ENCODE assay signal across 10 mouse cellular contexts in genomic region chr1:156184158-156184571, GRCm38 (mm10). TPM values are rescaled to one million over a fixed set of nuclear protein-coding genes. Genes with fewer than 3 reads are reported as not detected.
DNase-seq lines count a peak whose midpoint lies in the region; ATAC-seq and TF ChIP-seq lines count a peak whose summit lies in the region.
"Had no signal": no experiment of that assay in that cellular context is flagged by ENCODE, and none has a peak within 500 bp of the region (broad histone marks: within the 10 kb centered on the region; RNA-seq: fewer than 3 reads in every experiment).

No protein-coding gene starts in this region.

- 24% methylated on average over 11 of the region's 11 CpGs for WGBS in forebrain, embryonic 14.5 days
- 19% methylated on average over 11 of the region's 11 CpGs for WGBS in neural tube, embryonic 13.5 days

- no peak overlapping the region for H3K9ac ChIP-seq in forebrain, embryonic 14.5 days (ENCODE audit: low read length)
- H3K9ac ChIP-seq in neural tube, embryonic 13.5 days, result no peak overlapping the region
- H3K9ac ChIP-seq: embryonic facial prominence, embryonic 12.5 days had no signal

- H3K27ac ChIP-seq in left cerebral cortex, adult 2 months, result peak overlapping the region; percentile 1; the same call in 1 of the 2 replicates
- no peak overlapping the region for H3K27ac ChIP-seq in forebrain, embryonic 14.5 days (ENCODE audit: low read depth, low read length)
- H3K27ac ChIP-seq in neural tube, embryonic 13.5 days (replicated peaks), result peak overlapping the region; percentile 25
- H3K27ac ChIP-seq: embryonic facial prominence, embryonic 12.5 days; macrophage had no signal

- no peaks in the 10 kb centered on the region for H3K27me3 ChIP-seq in forebrain, embryonic 14.5 days (replicated peaks; ENCODE audit: control insufficient read depth, insufficient read depth, low read length)
- H3K27me3 ChIP-seq in neural tube, embryonic 13.5 days, result no peaks in the 10 kb centered on the region
- H3K27me3 ChIP-seq: embryonic facial prominence, embryonic 12.5 days had no signal

- no peak overlapping the region for H3K4me3 ChIP-seq in left cerebral cortex, adult 2 months
- H3K4me3 ChIP-seq in forebrain, embryonic 14.5 days (ENCODE audit: low read depth, low read length), result no peak overlapping the region
- H3K4me3 ChIP-seq in neural tube, embryonic 13.5 days, result no peak overlapping the region
- H3K4me3 ChIP-seq: embryonic facial prominence, embryonic 12.5 days had no signal

- no peaks in the 10 kb centered on the region for H3K9me3 ChIP-seq in forebrain, embryonic 14.5 days (replicated peaks; ENCODE audit: control insufficient read depth, low read length)
- 0 out of 2 replicates have a peak, but pooled peaks cover 6% of the 10 kb centered on the region for H3K9me3 ChIP-seq in neural tube, embryonic 13.5 days
- H3K9me3 ChIP-seq: embryonic facial prominence, embryonic 12.5 days had no signal

- no peak for DNase-seq in left cerebral cortex, adult 2 months (ENCODE audit: extremely low spot score in 1 of 2, low spot score in 2 of 2)
- DNase-seq in left cerebral cortex, postnatal 10 days (ENCODE audit: extremely low spot score in 1 of 2, low spot score in 2 of 2), result no peak
- peak; percentile 43 for DNase-seq in forebrain, embryonic 14.5 days (ENCODE audit: low spot score)
- peak; percentile 60 to 78 for DNase-seq in kidney, postnatal 25 days
- no peak for DNase-seq in ovary, adult 18-20 months (ENCODE audit: low spot score)
- no peak for DNase-seq in cerebellum, adult 11 months
- no peak for DNase-seq in thymus, postnatal 0 days (ENCODE audit: low spot score)

- H3K4me1 ChIP-seq in forebrain, embryonic 14.5 days (ENCODE audit: control insufficient read depth, insufficient read depth, low read length), result peaks cover 23% of the 10 kb centered on the region
- peaks cover 35% of the 10 kb centered on the region for H3K4me1 ChIP-seq in neural tube, embryonic 13.5 days (replicated peaks)

- TF ChIP-seq CTCF in left cerebral cortex, adult 2 months (IDR thresholded peaks at IDR 0.05), result no peak

- no peak; the same call in 1 of the 2 replicates for ATAC-seq in forebrain, embryonic 14.5 days
- 0 out of 2 replicates have a peak, but pooled peaks have one; percentile 47 for ATAC-seq in neural tube, embryonic 13.5 days (ENCODE audit: low read depth)

- H3K36me3 ChIP-seq in forebrain, embryonic 14.5 days (ENCODE audit: control insufficient read depth, insufficient read depth, low read length), result no peaks in the 10 kb centered on the region
- no peaks in the 10 kb centered on the region for H3K36me3 ChIP-seq in neural tube, embryonic 13.5 days
- H3K36me3 ChIP-seq: embryonic facial prominence, embryonic 12.5 days had no signal

- H3K4me2 ChIP-seq in forebrain, embryonic 14.5 days (ENCODE audit: low read length), result no peak overlapping the region; the same call in 1 of the 2 replicates
- H3K4me2 ChIP-seq in neural tube, embryonic 13.5 days, result no peak overlapping the region
- H3K4me2 ChIP-seq: embryonic facial prominence, embryonic 12.5 days had no signal

- intact Hi-C loops in left cerebral cortex, adult 2 months (cut with DNase I), result no loop called here
- intact Hi-C loops in left cerebral cortex, postnatal 10 days (cut with DNase I), result no loop called here

RNA-seq across cellular contexts. Expression of gene Fam163a, which starts 20.7 kb away (rescaled TPM):
- 1 to 10 TPM; 8.0 to 8.4 TPM for total RNA-seq in left cerebral cortex, adult 2 months (2021)
- total RNA-seq in left cerebral cortex, postnatal 10 days (2021), result 10 to 100 TPM; 10.5 to 11.6 TPM
- polyA plus RNA-seq in forebrain, embryonic 14.5 days (2014; fragmentation: Nextera tagmentation; extraction: Ambion mirVana), result 1.8 TPM in 2 replicates
- 6.2 and 7.2 TPM in 2 replicates for polyA plus RNA-seq in neural tube, embryonic 13.5 days (2015; fragmentation: Nextera tagmentation; extraction: Ambion mirVana)
- 0.31 and 0.33 TPM in 2 replicates for polyA plus RNA-seq in thymus, postnatal 0 days (2015; fragmentation: Nextera tagmentation; extraction: Ambion mirVana)
- polyA plus RNA-seq: macrophage had no signal

Comparison
In these comparisons a context has a peak if more than half of its experiments do, and no peak if none do; other contexts are left out.
1. DNase-seq: peak in forebrain, embryonic 14.5 days (single experiment) and kidney, postnatal 25 days (2 of 2); none in left cerebral cortex, adult 2 months (0 of 2), left cerebral cortex, postnatal 10 days (0 of 2), ovary, adult 18-20 months (single experiment), cerebellum, adult 11 months (single experiment) and thymus, postnatal 0 days (single experiment).